Mouse (Mus musculus) thymus, adult 18-20 months (tissue): Measurements from ENCODE around the gene 6030458C11Rik.
"Not testable (repeated sequence)": the region's sequence is repeated elsewhere in the genome, so short reads cannot be mapped to it uniquely, and the experiment has no call there.

Source experiments
- DNase-seq, 2 experiments: peaks; one replicate each; pipeline ENCODE4 v3.0.0; 2022; ENCODE audit warnings: mixed read lengths in 2 of 2

Gene 6030458C11Rik

DNA sequence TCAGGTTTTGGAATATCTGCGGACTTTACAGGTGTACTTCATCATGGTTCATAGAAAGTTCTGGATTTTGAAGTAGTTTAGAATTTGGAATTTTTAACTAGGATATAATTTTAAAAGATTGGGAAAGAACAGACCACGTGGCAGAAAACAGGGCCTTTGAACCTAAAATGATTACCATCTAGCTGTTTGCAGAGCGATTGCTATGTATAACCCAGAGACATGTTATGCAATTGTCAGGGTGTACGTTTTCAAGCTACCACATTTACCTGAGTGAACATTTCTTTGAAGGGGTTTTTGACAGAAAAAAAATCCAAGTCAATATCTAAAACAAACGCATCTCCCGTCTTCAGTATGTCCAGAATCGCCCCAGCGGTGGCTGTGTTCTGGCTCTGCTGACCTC, 6.9 kb downstream of the 6030458C11Rik start:
- no peak for DNase-seq

DNA sequence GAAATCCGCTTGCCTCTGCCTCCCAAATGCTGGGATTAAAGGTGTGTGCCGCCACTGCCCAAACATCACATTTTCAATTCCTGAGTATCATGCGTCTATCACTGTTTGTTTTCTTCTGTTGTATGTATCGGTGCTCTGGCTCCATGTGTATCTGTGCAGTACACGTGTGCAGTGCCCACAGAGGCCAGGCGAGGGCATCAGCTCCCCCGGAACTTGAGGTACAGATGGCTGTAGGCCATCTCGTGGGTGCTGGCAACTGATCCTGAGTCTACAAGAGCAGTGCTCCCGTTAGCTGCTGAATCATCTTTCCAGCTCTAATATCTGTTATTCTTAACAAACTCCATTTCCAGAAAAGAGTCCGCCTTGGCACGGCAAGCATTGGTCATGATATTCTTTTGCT, 11.8 kb downstream of the 6030458C11Rik start:
- no peak for DNase-seq

DNA sequence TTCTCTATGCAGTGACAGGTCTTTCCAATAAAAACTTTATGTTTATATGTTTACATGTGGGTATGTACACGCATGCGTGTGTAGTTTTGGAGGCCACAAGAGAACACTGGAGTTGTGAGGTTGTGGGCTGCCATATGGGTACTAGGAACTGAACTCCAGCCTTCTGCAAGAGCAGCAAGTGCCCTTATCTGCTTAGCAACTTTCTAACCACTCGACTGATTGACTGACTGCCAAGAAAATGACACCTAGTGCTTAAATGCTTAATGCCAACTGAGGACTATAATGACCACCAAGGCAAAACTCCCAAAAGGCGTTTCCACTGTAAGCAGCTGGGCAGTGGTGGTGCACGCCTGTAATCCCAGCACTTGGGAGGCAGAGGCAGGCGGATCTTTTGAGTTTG, 15.1 kb downstream of the 6030458C11Rik start:
- no peak for DNase-seq

DNA sequence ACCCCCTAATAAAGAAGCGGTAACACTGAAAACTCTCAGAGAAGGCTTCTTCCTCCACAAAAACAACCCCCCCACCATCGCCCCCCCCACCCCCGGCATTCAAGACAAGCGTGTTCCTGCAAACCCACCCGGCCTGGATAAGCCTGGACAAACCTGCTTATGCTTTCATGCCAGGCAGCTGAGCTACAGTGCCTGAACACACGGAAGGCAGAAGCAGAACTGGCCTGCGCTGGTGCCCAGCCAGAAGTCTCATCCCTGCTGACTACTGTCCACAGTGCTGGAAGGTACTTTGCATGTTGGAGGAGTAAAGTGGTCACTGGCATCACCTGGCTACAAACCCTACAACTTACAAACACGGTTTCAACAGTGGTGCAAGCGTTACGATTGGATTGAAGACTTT, 17.4 kb downstream of the 6030458C11Rik start:
- DNase-seq, result no peak

DNA sequence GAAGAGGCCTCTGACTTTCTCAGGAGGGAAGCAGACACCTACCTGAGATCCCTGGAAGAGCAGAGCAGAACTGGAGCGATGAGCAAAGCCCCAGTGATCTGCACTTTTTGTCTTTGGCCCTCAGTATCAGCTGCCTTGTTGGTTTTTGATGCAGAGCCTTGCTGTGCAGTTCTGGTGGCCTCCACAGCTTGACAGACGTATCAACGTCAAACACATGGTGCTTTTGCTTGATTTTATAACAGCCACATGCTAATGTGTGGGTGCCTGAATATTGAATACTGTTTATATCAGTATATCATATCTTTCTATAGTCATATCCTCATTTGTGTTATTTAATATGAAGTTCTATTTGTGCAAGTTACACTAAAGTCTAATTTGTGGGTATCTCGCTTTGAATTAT, 19.4 kb downstream of the 6030458C11Rik start:
- DNase-seq, result no peak

DNA sequence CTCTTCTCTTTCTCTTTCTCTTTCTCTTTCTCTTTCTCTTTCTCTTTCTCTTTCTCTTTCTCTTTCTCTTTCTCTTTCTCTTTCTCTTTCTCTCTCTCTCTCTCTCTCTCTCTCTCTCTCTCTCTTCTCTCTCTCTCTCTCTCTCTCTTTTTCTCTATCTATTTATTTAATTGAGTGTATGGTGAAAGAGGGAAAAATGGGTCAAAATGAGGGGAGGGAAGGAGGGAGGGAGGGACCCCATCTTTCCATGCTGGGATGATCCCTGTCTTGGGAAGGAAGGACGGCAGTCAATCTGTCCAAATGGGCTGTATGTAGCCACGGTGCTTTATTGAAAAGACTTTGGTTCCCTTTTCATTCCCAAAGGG, 23.3 kb downstream of the 6030458C11Rik start:
- DNase-seq, result not testable (repeated sequence)

DNA sequence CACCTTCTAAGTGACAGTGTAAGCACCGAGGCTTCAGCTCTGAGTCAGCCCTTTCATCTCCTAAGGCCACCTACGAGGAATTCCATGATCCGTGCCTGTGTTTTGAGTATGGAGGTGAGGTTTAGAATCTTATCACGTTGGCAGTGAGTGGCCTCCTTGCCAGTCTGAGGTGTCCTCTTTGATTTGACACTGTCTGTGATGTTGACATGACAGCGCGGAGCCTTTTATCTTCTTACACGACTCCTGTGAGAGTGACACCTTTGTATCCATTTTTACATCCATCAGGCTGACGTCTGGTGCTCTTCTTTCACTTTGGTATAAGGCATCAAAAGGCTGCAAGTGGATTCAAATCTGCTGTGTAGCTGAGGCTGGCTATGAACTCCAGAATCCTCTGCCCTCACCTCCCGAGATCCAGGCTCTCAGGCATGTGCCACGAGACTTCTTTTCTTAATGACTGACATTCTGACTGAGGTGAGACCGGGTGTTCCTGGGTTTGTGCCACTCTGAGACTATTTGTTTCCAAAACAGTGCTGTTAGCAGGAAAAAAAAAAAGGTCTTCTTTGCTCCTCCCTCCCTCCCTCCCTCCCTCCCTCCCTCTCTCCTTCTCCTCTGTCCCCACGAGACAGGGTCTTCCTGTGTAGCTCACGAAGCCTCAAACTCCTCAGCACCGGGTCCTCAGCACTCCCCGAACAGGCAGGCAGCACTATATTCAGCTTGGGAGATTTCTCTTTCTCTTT, 23.9 kb downstream of the 6030458C11Rik start:
- no peak for DNase-seq

DNA sequence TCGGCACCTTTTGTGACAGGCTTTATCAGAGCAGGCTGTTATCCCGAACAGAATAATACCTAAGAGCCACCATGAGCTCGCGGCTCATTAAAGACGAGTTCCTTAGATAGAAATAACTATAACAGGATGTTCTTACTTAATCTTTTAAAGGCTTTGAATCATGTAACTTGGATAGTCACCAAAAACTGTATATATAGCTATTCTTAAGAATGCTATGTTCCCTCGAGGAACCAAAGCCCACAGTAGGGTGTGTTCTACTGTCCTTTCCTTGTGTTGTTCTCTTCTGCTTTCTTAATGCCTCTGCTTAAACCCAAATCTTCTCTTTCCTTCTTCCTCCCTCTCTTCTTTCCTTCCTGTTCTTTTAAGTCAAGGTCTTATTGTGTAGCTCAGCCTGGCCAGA, 26.4 kb downstream of the 6030458C11Rik start:
- no peak for DNase-seq

DNA sequence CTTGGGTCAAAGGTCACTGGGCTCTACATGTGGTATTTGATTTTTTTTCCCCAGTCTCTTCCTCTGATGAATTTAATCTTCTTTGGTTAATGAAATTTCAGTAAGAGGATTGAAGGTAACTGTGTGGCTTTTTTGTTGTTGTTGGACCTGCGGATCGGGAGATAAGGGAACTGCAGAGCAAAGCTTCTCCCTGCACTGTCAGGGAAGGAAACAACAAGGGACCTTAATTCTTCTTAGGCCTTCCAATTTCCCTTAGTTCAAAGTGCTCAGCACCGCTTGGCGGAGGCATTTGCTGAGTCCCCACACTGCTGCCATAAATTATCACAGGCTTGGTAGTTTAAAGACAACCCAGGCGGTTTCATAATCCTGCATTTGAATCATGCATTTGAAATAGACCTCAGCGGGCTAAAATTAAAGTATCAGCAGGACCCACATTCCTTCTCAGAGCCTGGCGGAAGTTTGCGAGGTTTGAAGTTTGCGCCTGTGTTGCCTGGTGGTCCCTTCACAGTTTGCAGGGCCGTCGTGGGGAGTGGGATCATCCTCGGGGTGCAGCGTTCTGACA, 28.5 kb downstream of the 6030458C11Rik start:
- no peak for DNase-seq

DNA sequence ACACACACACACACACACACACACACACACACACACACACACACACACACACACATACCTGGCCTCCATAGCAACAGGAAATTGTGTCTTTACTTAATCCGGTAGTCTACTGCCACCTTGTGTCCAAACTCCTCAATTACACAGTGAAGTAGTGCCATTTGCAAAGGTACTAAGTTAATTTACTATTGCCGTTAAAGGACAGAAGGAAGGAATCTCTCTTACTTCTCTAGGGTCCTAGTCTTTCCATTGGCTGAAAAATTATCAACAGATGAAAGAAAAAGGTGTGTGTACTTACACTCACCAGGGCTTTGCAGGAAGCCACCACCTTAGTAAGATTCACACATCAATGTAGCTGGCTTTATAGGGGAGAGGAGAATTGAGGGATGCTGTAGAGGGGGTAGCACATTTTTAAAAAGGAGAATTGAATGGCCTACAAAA, 29.0 kb downstream of the 6030458C11Rik start:
- DNase-seq, result peak in 1 of 2 experiments; percentile 9

DNA sequence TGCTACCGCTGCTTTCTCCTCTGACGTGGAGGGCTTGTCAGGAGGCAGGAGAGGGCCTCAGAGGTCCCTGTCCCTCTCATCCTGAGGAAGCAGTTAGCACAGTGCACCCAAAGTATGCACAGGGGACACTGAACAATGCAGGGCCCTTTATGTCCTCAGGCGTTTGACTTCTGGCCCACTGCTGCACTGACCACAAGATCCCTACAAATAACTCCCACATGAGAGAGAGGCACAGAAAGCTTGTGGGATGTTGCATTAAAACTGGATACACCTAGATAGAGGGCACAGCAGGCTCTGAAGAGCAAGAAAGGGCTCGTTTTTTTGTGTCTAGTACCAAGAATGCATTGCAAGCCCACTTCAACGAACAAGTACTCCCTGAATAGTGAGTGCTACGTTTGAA, 30.1 kb downstream of the 6030458C11Rik start:
- no peak for DNase-seq

DNA sequence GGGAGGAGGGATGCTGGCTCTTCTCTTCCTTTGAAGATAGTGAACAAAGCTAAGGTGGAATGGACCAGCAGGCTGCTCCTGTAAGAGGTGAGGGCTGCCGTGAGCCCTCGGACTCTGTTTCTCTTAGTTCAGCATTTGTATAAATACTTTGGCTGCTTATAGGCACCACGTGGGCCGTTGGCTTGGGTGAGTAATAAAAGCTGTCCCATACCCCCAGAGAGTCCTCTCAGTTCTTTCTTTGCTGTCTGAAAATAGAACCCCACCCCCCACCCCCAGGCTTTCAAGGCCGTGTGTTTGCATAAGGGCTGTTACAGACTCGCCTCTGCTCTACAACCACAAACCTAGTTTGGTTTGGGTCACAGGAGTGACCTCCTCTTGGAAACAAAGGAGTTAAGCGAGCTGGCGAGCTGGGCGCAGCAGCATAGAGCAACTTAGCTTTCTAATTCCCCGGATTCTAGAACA, 35.0 kb downstream of the 6030458C11Rik start:
- DNase-seq, result no peak

DNA sequence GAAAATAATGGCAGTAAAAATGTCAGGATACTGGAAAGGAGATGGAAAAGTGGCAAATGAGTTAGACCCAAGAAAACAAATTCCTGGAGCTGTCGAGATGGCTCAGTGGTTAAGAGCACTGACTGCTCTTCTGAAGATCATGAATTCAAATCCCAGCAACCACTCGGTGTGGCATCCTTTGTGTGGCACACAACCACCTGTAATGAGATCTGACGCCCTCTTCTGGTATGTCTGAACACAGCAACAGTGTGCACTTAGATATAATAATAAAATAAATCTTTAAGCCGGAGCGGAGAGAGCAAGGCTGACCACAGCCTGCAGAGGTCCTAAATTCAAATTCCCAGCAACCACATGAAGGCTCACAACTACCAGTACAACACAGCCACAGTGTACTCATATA, 35.9 kb downstream of the 6030458C11Rik start:
- no peak for DNase-seq

DNA sequence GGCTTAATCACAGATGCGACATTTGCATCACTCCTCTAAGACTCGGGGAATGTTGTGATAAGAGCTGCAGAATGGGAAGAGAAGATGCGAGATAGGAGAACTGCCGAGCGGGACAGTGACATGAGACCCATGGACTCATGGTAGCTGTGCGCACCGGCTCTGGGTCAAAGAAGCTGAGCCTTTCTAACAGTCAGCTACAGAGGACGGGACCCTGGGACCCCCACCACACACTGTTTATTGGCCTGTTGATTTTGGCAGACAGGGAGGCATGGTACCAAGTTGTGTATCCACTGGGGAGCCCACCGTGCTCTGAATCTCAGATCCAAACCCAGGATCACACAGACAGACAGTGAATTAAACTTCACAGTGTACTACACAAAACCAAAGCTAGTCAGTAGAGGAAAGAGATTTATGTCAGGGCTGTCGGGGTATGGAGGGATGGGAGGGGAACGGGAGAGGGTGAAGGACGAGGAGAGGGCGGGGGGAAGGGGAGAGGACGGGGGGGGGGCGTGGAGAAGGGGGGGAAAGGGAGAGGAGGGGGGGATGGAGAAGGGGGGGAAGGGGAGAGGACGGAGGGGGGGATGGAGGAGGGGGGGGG, 42.6 kb downstream of the 6030458C11Rik start:
- no peak for DNase-seq

DNA sequence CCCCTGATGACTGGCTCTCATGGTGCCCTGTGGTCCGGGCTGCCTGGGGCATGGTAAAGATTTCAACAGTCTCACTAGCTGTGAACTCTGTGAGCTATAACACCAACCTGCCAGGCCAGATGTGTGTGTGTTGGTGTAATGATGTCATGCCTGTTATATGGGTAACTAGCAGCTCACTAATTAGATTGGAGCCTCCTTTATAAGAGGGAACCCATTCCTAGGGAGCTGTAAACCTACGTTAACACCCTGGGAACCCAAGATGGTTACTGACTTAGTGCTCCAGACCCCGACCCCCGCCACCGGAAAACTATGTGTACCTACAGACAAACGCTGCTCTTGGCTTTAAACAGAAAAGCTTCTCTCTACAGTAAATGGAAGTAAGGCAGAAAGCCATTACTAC, 43.2 kb downstream of the 6030458C11Rik start:
- DNase-seq, result no peak

DNA sequence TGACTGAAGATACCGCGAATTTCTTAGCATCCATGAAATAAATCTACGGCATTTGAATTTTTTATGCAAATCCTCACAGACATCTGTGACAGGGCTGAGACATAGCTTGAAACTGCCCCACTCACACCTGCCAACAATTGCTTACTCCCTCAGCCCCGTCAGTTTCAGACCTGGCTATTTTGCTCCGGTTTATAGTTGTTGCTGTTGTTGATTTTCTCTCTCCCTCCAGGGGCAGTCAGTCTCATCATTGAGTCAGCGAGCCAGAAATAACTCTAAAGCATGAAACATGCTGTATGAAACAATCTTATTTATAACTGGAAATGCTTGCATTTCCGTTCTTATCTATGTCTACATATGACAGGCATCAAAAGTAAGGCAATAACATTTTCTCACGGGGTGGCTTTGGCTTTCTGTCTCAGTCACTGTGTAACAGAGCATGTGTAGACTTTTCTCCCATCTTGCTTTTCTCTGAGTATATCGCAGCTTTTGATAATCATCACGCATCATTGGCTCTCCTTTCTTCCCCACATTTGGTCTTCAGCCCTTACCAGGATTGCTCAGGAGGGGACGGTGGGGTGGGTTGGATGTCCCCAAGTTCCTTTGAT, 50.2 kb downstream of the 6030458C11Rik start:
- DNase-seq, result no peak

DNA sequence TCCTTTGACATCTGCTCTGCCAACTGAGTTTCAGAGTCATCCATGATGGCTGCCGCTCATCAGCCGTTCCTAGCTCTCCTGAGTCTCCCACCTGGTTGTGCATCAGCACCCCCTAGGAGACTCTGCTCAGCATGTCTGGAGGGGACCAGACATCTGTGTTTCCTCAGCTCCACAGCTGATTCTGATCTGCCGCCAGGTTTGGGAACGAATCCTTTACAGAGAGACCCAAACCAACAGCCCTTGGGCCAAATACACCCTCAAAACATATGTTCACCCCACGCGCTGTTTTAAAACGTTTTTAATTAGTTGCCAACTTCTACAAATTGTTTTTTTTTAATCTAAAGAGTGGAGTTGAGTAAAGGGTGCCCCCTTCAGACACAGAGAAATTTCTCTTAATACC, 53.5 kb downstream of the 6030458C11Rik start:
- DNase-seq, result no peak

DNA sequence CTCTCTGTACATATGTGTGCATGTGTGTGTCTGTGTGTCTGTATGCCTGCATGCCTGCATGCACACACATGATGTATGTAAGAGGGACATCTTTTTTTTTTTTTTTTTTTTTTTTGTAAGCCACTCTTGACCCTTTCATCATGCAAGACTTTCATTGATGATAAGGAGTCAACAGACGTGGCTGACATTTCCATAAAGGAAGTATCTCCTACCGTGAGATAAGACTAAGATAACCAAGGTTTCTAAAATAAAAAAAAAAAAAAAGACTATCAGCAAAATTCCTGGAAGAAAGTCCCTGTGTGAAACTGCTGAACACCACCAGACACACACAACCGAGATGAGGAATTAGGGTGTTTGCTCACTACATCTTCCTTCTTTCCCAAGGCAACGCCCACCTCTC, 57.6 kb downstream of the 6030458C11Rik start:
- DNase-seq, result no peak

DNA sequence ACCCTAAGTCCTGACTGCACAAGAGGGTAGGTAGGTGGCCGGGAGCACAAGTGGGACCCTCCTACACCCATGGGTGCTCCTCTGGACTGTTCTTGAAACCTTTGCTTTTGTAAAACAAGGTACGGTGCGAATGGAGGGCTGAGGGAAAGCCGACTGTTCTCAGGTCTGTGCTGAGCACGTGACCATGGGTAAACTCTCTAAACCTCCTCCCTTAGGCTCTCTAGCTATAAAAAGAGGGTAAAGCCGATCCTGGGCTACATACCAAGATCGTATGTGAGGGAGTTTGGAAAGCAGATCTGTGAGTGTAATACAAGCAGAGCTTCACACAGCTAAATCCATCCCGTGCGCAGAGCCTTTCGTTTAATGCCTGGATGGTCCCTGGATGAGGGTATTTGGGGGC, 61.3 kb downstream of the 6030458C11Rik start:
- DNase-seq, result no peak

DNA sequence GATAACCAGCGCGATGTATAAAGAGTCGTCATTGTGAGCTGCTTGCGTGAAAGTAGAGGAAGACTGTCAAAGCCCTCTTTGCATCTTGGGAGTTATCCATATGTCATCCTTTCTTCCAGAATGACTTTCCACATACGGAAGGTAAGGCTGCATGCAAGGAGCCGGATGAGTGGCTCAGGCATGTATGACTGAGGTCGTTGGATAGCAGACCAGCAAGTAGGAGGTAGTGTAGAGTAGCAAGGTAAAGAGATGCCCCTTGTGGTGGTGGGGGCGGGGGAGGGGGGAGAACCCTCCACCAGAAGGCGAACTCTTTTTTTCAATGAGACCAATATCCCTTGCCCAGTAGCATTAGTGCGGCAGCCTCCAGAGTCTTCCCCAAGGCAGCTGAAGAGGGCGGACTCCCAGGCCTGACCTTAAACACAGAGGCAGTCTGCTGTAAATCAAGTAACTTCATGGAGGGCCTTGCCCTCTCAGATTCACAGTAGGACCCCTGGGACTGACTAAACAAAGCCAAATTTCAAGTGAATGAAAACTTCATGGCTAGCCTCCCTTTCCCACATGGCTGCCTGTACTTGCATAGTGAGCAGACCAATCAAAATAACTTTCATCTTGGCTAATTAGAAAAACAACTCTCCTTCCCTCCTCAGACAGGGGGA, 62.1 kb downstream of the 6030458C11Rik start:
- DNase-seq, result no peak

DNA sequence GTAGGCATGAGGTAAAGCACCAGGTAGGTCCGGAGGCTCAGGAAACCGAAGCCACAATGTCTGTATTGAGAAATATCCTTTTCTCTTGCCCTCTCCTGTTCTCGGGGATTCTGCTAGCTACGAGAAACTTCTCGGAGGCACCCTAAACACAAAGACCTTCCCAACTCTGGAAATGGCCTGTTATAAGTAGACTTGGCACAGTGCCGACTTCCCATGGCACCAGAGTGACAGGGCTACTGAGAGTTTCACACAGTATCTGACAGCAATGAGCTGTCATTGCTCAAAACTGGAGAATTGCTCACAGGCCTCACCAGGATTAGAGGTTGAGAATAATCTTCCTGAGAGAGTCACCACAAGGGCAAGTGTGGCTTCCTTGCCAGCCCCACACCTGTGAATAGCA, 63.7 kb downstream of the 6030458C11Rik start:
- no peak for DNase-seq

DNA sequence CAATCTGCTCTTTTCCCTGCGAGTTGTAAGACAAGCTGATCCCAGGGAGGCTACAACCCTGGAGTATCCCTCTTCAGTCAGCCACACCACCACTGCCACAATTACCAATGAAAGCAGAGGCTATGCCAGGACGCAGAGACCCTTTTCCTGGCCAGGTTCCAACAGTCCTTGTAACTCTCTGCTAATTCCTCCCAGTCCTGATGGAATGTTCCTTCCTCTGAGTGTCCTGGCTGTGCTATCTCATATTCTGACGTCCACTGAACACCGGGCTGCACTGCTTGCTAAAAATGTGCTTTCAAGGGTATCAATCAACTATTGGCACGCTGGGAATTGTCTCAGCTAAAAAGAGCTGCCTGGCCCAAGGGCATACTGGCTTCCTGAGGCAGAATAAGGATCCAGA, 66.0 kb downstream of the 6030458C11Rik start:
- no peak for DNase-seq
